Mouse (Mus musculus) hindbrain, embryonic 11.5 days (tissue): ENCODE data around the gene Tubb2a. TPM values are rescaled to one million over a fixed set of nuclear protein-coding genes. Genes with fewer than 3 reads are reported as not detected.

Experiments used
- ATAC-seq: fragments of 200-750 bp; cut with Nextera tagmentation; 2 replicates; pipeline ENCODE4 v1.8.0; 2017; ENCODE audit warnings: mild to moderate bottlenecking, moderate TSS enrichment, moderate library complexity; ENCODE audit not compliant: low FRiP score
- DNase-seq: peaks from one replicate; pipeline ENCODE4 v3.0.0-alpha.2; 2015; ENCODE audit warnings: low spot score
- H3K27ac ChIP-seq: fragments of 300-500 bp; sonication (generic); 2 replicates; pipeline ENCODE4 v1.5.1; 2014; ENCODE audit warnings: mild to moderate bottlenecking, low read depth, low read length
- H3K27me3 ChIP-seq: fragments of 300-500 bp; sonication (generic); 2 replicates; pipeline ENCODE4 v1.6.1; 2014; ENCODE audit warnings: mild to moderate bottlenecking, low read length, moderate library complexity, mixed read lengths; ENCODE audit not compliant: control insufficient read depth, insufficient read depth
- H3K36me3 ChIP-seq: fragments of 300-500 bp; sonication (generic); 2 replicates; pipeline ENCODE4 v1.6.1; 2014; ENCODE audit warnings: mild to moderate bottlenecking, low read length, moderate library complexity, mixed read lengths; ENCODE audit not compliant: control insufficient read depth, insufficient read depth
- H3K4me1 ChIP-seq: fragments of 300-500 bp; sonication (generic); replicated peaks from 2 replicates; pipeline ENCODE4 v1.6.1; 2014; ENCODE audit warnings: low read length, mixed read lengths; ENCODE audit not compliant: control insufficient read depth, insufficient read depth
- H3K4me2 ChIP-seq: fragments of 300-500 bp; sonication (generic); replicated peaks from 2 replicates; pipeline ENCODE4 v1.6.1; 2014; ENCODE audit warnings: mild to moderate bottlenecking, low read depth, low read length
- H3K4me3 ChIP-seq: fragments of 300-500 bp; sonication (generic); 2 replicates; pipeline ENCODE4 v1.5.1; 2014; ENCODE audit warnings: low read depth, low read length
- H3K9ac ChIP-seq: fragments of 300-500 bp; sonication (generic); 2 replicates; pipeline ENCODE4 v1.6.1; 2014; ENCODE audit warnings: low read depth, low read length
- H3K9me3 ChIP-seq: fragments of 300-500 bp; sonication (generic); 2 replicates; pipeline ENCODE4 v1.6.1; 2016; ENCODE audit warnings: low read length; ENCODE audit not compliant: control insufficient read depth
- WGBS: fragments of 180-500 bp; shearing (Covaris S2); extraction: QIAGEN DNeasy Blood & Tissue Kit; methylation state at CpG from one replicate; pipeline ENCODE4 v1.1.7; 2014; 5-methylcytosine and 5-hydroxymethylcytosine counted together
- polyA plus RNA-seq: library from polyadenylated mRNA; unstranded; fragments of >200 nt; fragmentation: Nextera tagmentation; extraction: Ambion mirVana; gene quantifications from 2 replicates; pipeline ENCODE4 v1.2.1, GENCODE M21; 2014

Tubb2a gene
- polyA plus RNA-seq, 1 experiment from 2014 or later = 422 TPM

- no peak overlapping the region for H3K9ac ChIP-seq
- no peak for ATAC-seq
- no peak overlapping the region for H3K4me3 ChIP-seq
- 90% methylated on average over 3 of the region's 3 CpGs for WGBS
- no peaks in the 10 kb centered on the region for H3K27me3 ChIP-seq
- no peak overlapping the region for H3K27ac ChIP-seq
- no peaks in the 10 kb centered on the region for H3K36me3 ChIP-seq
- H3K9me3 ChIP-seq = no peaks in the 10 kb centered on the region
- H3K4me1 ChIP-seq = no peaks in the 10 kb centered on the region
- no peak for DNase-seq
- no peak overlapping the region for H3K4me2 ChIP-seq
Measured at GRCm38 (mm10) chr13:34040091-34040490, 37.7 kb downstream of the Tubb2a start.

GRCm38 (mm10) chr13:34038901-34039341, 38.9 kb downstream of the Tubb2a start:
- Histone ChIP-seq H3K27ac (no peak overlapping the region), H3K4me3 (no peak overlapping the region), H3K4me1 (no peaks in the 10 kb centered on the region), H3K9me3 (no peaks in the 10 kb centered on the region), H3K4me2 (peak overlapping the region; percentile 17; the same call in 1 of the 2 replicates), H3K27me3 (no peaks in the 10 kb centered on the region), H3K9ac (no peak overlapping the region), H3K36me3 (no peaks in the 10 kb centered on the region)
- DNase-seq = peak; percentile 2
- no peak for ATAC-seq
- WGBS = 37% methylated on average over 8 of the region's 8 CpGs

GRCm38 (mm10) chr13:34038056-34038432, 39.8 kb downstream of the Tubb2a start:
- peak overlapping the region; percentile 61; the same call in 1 of the 2 replicates for H3K27ac ChIP-seq
- H3K36me3 ChIP-seq = no peaks in the 10 kb centered on the region
- H3K9me3 ChIP-seq = no peaks in the 10 kb centered on the region
- DNase-seq (no peak), ATAC-seq (peak; percentile 30; the same call in 1 of the 2 replicates)
- WGBS = 53% methylated on average over 5 of the region's 5 CpGs
- H3K4me3 ChIP-seq = peak overlapping the region; percentile 64
- no peaks in the 10 kb centered on the region for H3K27me3 ChIP-seq
- H3K4me2 ChIP-seq = peak overlapping the region; percentile 52
- H3K9ac ChIP-seq = peak overlapping the region; percentile 88
- no peaks in the 10 kb centered on the region for H3K4me1 ChIP-seq

GRCm38 (mm10) chr13:34037172-34038055, 40.4 kb downstream of the Tubb2a start, which contains the start of gene Bphl:
Gene Bphl, plus strand, starts transcription at chr13:34037597.
- peak within 1 kb of the TSS; percentile 64 for H3K4me3 ChIP-seq
- peak within 1 kb of the TSS; percentile 52 for H3K4me2 ChIP-seq
- ATAC-seq (peak; percentile 96), DNase-seq (peak; percentile 96)
- H3K36me3 ChIP-seq = no peaks in the 10 kb centered on the region
- WGBS = under 1% methylated on average over 37 of the region's 37 CpGs
- H3K27ac ChIP-seq = peak within 1 kb of the TSS; percentile 61
- no peaks in the 10 kb centered on the region for H3K27me3 ChIP-seq
- peak within 1 kb of the TSS; percentile 88 for H3K9ac ChIP-seq
- no peaks in the 10 kb centered on the region for H3K9me3 ChIP-seq
- H3K4me1 ChIP-seq = no peaks in the 10 kb centered on the region

GRCm38 (mm10) chr13:34036726-34037125, 41.1 kb downstream of the Tubb2a start:
- Histone ChIP-seq H3K27me3 (no peaks in the 10 kb centered on the region), H3K36me3 (no peaks in the 10 kb centered on the region), H3K4me1 (no peaks in the 10 kb centered on the region), H3K4me2 (no peak overlapping the region), H3K9me3 (no peaks in the 10 kb centered on the region), H3K27ac (no peak overlapping the region), H3K4me3 (no peak overlapping the region), H3K9ac (no peak overlapping the region; the same call in 1 of the 2 replicates)
- no peak for ATAC-seq
- DNase-seq = no peak
- WGBS = 87% methylated on average over 5 of the region's 5 CpGs

- no peak for ATAC-seq
- Histone ChIP-seq H3K27ac (no peak overlapping the region), H3K36me3 (no peaks in the 10 kb centered on the region), H3K9ac (no peak overlapping the region), H3K4me1 (no peaks in the 10 kb centered on the region), H3K9me3 (no peaks in the 10 kb centered on the region), H3K4me3 (no peak overlapping the region), H3K4me2 (no peak overlapping the region), H3K27me3 (no peaks in the 10 kb centered on the region)
- WGBS = 93% methylated on average over 3 of the region's 3 CpGs
- no peak for DNase-seq
Measured at GRCm38 (mm10) chr13:34035424-34035823, 42.4 kb downstream of the Tubb2a start.

- WGBS = 77% methylated on average over 2 of the region's 2 CpGs
- H3K4me2 ChIP-seq = no peak overlapping the region
- no peaks in the 10 kb centered on the region for H3K4me1 ChIP-seq
Measured at GRCm38 (mm10) chr13:34032041-34032440, 45.8 kb downstream of the Tubb2a start.

More at GRCm38 (mm10) chr13:34032041-34032440, 45.8 kb downstream of the Tubb2a start:
- Histone ChIP-seq H3K27me3 (no peaks in the 10 kb centered on the region), H3K36me3 (no peaks in the 10 kb centered on the region), H3K9me3 (no peaks in the 10 kb centered on the region), H3K9ac (no peak overlapping the region), H3K27ac (no peak overlapping the region), H3K4me3 (no peak overlapping the region)
- DNase-seq = no peak
- ATAC-seq = no peak
